Mouse (Mus musculus) cerebellum, adult 9-11 months (tissue): ENCODE measurements around the gene Tapbp.

Experiments
- DNase-seq: peaks from one replicate; pipeline ENCODE4 v3.0.0; 2022

Gene Tapbp

DNA sequence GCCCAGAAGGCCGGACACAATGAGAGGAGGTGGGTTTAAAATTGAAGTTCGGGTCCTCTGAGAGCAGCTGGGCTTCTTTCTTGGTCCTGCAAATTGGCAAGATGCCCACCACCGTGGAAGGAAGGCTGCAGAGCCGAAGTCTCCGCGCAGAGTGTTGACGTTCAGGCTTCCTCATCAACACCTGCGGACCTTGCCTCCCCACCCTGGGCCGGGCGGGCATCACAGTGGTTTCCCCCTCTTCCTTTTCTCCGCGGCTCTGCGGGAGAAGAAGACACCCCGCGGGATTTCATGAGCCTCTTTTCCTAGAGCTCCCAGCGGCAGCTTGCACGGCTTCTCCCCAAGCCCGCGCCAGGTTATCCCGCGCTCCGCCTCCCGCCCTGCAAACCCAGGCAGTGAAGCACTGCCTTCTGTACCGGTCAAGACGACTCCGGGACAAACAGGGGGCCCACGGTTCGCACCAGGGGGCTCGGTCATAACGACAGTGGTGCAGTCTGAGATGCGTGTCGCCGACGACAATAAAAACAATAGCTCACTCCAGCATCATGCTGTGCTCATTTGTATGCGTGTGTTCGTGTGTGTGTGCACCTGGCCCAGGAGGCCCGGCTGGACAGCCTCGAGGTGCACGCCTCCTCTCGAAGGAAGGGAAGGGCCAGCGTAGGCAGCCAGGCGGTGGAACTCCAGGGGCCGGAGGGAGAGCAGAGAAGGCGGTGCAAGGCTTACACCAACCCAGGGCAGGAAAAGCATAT, 7.2 kb upstream of the Tapbp start:
- peak; percentile 85 for DNase-seq

DNA sequence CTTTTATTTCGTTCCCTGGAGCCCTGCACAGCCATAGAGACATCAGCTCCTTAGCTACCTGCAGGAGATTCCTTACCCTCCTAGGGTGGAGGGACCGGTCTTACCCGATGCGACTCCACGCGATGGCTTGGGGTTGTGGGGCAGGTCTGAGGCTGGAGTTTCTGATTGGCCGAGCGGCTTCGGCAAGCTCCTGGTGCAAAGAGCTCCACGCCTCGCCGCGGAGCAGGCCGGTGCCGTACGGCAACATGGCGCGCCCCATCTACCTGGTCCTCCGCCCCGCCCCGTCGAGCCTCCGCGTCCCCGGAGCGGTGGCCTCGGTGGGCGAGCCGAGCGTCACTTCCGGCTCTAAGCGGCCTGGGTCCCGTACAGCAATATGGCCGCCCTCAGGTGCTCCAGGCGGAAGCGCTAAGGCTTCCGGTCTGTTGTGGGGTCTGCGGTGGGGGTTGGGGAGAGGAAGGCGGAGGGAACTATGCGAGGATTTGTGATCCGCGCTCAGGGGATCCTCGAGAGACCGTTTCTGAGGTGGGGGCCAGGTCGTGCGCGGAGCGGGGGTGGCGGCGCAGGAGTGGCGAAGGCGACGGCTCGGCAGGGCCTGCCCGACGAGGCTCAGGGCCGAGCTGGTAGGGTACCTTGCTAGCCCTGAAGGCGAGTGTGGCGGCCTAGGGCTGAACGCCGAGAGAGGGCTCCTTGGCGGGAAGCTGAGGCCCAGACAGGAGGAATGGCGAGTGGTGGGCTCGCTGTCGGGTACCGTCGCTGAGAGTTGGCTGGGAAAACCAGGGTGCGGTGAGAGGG, 6.4 kb upstream of the Tapbp start, which contains the start of gene Daxx:
Gene Daxx, plus strand, starts transcription at position 338 of the 792 bp plus-strand sequence.
- peak; percentile 99 for DNase-seq

DNA sequence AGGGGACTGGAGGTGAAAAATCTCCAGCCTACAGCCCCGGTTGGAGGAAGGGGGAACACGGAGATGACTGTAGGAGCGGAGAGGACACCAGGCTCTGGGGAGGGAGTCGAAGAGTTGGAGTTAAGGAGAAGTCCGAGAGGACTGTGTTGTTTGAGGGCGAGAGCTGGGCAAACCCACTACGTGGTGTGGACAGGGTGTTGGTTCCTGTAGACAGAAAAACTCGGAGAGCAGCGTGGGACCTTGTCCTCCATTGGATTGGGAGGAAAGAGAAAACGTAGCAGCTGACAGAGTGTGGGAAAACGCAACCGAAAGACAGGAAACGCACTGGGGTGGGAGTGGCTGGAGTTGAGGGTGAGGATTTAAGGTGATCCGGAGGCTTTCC, 5.8 kb upstream of the Tapbp start:
- DNase-seq = no peak

- DNase-seq = peak; percentile 60
These were observed 5.2 kb upstream of the Tapbp start for GRCm38 (mm10) chr17:33910346-33911051.

- peak; percentile 57 for DNase-seq
These were observed 4.5 kb upstream of the Tapbp start for GRCm38 (mm10) chr17:33911052-33911812.

- peak; percentile 58 for DNase-seq
These were observed 3.8 kb upstream of the Tapbp start for GRCm38 (mm10) chr17:33911813-33912414.

- DNase-seq = peak; percentile 60
These were observed 2.4 kb upstream of the Tapbp start for GRCm38 (mm10) chr17:33913264-33913663.

- DNase-seq = peak; percentile 47
These were observed 1.8 kb upstream of the Tapbp start for GRCm38 (mm10) chr17:33913905-33914304.

- DNase-seq = peak; percentile 65
These were observed 719 bp upstream of the Tapbp start for GRCm38 (mm10) chr17:33914969-33915391.

- peak; percentile 76 for DNase-seq
These were observed 595 bp downstream of the Tapbp start for GRCm38 (mm10) chr17:33916294-33916693.

- DNase-seq = peak; percentile 74
These were observed 1.4 kb downstream of the Tapbp start for GRCm38 (mm10) chr17:33916847-33917655.

- peak; percentile 67 for DNase-seq
These were observed 2.1 kb downstream of the Tapbp start for GRCm38 (mm10) chr17:33917656-33918292.

DNA sequence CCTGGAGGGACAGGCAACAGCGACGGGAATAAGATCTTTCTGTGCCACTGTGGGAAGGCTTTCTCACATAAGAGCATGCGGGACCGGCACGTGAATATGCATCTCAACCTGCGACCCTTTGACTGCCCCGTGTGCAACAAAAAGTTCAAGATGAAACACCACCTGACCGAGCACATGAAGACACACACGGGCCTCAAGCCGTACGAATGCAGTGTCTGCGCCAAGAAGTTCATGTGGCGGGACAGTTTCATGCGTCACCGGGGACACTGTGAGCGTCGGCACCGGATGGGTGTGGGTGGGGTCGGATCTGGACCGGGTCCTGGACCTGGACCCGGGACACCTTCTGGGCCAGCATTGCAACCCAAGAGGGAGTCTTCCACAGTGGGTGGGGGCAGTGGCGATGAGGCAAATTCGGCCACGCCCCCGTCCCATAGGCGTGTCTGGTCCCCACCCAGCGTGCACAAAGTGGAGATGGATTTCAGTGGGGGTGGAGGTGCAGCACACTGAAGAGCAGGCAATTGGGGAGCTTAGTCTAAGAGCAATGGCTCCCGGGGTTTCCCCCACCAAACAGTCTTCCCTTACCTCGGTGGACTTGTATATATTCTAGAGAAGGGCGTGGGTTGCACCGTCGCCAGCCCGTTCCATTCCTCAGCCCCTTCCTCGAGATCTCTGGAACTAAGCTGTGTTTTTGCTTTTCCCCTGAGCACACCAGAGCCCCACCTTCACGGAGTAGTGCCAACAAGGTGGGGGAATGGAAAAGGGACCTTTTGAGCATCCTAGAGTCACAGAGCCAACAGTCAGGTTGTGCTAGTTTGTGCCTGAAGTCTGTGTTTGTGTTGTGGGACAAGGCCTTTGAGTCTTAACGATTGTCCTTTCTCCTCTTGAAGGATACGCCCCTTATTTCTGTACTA, 2.8 kb downstream of the Tapbp start:
- DNase-seq = peak; percentile 72

DNA sequence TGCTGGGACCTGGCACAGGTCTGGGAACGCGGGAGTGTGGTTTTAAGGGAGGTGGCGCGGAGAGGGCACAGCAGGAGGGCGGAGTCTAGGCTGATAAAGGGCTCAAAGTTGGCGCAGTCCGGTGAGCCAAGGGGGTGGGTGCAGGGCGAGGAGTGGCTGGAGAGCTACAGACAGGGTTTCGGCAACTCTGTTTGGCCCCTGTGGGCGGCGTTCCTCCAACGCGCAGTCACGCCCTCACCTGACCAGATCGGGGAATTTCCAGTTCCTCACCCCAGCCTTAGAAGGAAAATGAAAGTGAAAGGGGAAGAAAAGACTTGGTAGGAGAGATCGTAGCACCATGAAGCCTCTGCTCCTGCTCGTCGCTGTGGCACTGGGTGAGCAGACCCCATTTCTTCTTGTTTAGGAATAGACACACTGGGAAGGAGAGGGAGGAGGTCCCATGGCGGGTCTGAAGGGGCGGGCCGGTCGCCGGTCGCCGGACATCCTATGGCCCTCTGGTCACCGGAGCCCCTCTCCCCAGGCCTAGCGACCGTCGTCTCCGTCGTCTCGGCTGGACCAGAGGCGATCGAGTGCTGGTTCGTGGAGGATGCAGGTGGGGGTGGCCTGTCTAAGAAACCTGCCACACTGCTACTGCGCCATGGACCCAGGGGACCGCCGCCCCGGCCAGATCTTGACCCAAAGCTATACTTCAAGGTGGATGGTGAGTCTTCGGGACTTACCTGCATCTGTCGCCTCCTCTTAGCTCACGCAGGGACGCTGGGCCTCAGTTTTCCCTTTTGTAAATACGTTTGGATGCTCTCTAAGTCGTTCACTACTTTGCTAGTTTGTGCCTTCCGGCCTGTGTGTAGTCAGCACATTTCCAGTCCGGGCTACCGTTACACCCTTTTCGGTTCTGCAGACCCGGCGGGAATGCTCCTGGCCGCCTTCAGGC, 3.9 kb downstream of the Tapbp start:
- peak; percentile 85 for DNase-seq

GRCm38 (mm10) chr17:33920282-33921097, 4.8 kb downstream of the Tapbp start:
- DNase-seq = peak; percentile 85

DNA sequence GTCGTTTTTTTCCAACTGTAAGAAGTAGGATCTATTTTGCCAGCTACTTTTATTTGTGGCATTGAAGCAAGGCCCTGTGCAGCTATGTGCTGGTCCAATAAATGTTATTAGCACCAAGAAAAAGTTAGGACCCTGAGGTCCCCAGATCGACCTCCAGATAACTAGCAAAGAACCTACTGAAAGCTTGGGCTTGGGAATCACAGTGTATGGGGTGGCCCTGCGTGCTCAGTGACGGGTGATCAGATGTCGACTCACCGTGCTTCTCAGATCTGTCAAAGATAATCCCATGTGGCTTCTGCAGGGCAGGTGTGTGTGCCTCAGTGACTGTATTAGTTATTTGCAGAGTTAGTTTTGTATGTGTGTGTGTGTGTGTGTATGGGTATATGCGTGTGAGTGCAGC, 5.7 kb downstream of the Tapbp start:
- peak; percentile 35 for DNase-seq

GRCm38 (mm10) chr17:33924577-33925283, 9.0 kb downstream of the Tapbp start:
- peak; percentile 40 for DNase-seq
